Mouse (Mus musculus) erythroblast, embryonic 14.5 days (primary cell): ENCODE results near the gene Slc38a3.

Experiments used
- GATA1 ChIP-seq: IDR thresholded peaks from 2 replicates; pipeline ENCODE4 v1.6.1; 2012; ENCODE audit warnings: low read length, inconsistent platforms, mixed read lengths
- TAL1 ChIP-seq: IDR thresholded peaks from 3 replicates; pipeline ENCODE4 v1.6.1; 2012; ENCODE audit warnings: low read length, inconsistent platforms, mixed read lengths

DNA sequence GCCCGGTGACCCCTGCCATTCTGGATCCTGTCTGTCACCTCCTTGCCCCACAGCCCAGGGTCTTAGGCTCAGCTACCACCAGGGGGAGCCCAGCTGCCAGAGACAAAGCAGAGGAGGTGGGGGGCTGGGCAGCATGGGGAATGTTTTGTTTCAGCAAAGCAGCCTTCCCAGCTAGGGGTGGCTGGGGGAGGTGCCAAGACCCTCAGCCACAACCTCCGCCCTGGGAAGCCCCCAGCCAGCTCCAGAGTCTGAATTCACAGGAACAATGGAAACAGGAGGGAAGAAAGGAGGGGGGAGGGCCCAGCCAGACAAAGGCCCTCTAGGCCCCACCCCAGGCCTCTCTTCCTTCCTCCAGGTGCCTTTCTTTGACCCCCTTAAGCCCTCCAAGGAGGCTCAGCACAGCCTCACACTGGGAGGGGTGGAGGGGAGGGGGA lies 42.5 kb downstream of the Slc38a3 start:
- TF ChIP-seq GATA1 (no peak), TAL1 (no peak)
